Comparison of ENCODE assay signal across 1 mouse cellular context in genomic region chr1:134092852-134093770, GRCm38 (mm10).
TF ChIP-seq lines count a peak whose summit lies in the region.

No protein-coding gene starts in this region.

TF ChIP-seq in CH12.LX, 34 proteins besides CTCF, POLR2A, EP300 and RAD21:
- TF ChIP-seq ELF1 (IDR thresholded peaks at IDR 0.05; ENCODE audit: low read depth, low read length): peak; percentile 37; the same call in 1 of the 2 replicates
- TF ChIP-seq UBTF (IDR thresholded peaks at IDR 0.05; ENCODE audit: low read depth, low read length): no peak
- TF ChIP-seq SMC3 (IDR thresholded peaks at IDR 0.05; ENCODE audit: low read depth, low read length): 0 out of 2 replicates have a peak, but pooled peaks have one; percentile 1
- TF ChIP-seq CHD2 (IDR thresholded peaks at IDR 0.05; ENCODE audit: low read length): peak; percentile 85
- peak; percentile 85 for TF ChIP-seq KAT2A (IDR thresholded peaks at IDR 0.05; ENCODE audit: insufficient replicate concordance, low read length)
- no peak for TF ChIP-seq ZC3H11A (IDR thresholded peaks at IDR 0.05; ENCODE audit: low read depth, low read length)
- TF ChIP-seq MXI1 (IDR thresholded peaks at IDR 0.05; ENCODE audit: low read depth, low read length): peak; percentile 45
- no peak; the same call in 1 of the 2 replicates for TF ChIP-seq RCOR1 (conservative IDR thresholded peaks at IDR 0.05; ENCODE audit: low read depth, low read length)
- TF ChIP-seq MAFK (IDR thresholded peaks at IDR 0.05; ENCODE audit: insufficient replicate concordance, low read length): peak; percentile 61; the same call in 1 of the 2 replicates
- peak; percentile 75 for TF ChIP-seq SIN3A (IDR thresholded peaks at IDR 0.05; ENCODE audit: low read length)
- no peak for TF ChIP-seq E2F4 (IDR thresholded peaks at IDR 0.05; ENCODE audit: insufficient replicate concordance, low read depth, low read length)
- TF ChIP-seq JUN (IDR thresholded peaks at IDR 0.05; ENCODE audit: insufficient read depth, low read depth, low read length): no peak
- no peak; the same call in 1 of the 2 replicates for TF ChIP-seq ZMIZ1 (IDR thresholded peaks at IDR 0.05; ENCODE audit: low read depth, low read length)
- TF ChIP-seq MEF2A (IDR thresholded peaks at IDR 0.05; ENCODE audit: borderline replicate concordance, low read depth, low read length): peak; percentile 74
- 0 out of 2 replicates have a peak, but pooled peaks have one; percentile 11 for TF ChIP-seq NELFE (IDR thresholded peaks at IDR 0.05; ENCODE audit: low read depth, low read length)
- TF ChIP-seq BHLHE40 (IDR thresholded peaks at IDR 0.05; ENCODE audit: low read depth, low read length): peak; percentile 81
- TF ChIP-seq MYC (IDR thresholded peaks at IDR 0.05; ENCODE audit: low read depth, low read length): no peak
- TF ChIP-seq HCFC1 (IDR thresholded peaks at IDR 0.05; ENCODE audit: low read depth, low read length): no peak; the same call in 1 of the 2 replicates
- TF ChIP-seq GABPA (IDR thresholded peaks at IDR 0.05; ENCODE audit: insufficient replicate concordance, low read depth, low read length): no peak
- TF ChIP-seq ETS1 (conservative IDR thresholded peaks at IDR 0.05; ENCODE audit: low read depth, low read length): peak; percentile 92
- TF ChIP-seq USF2 (conservative IDR thresholded peaks at IDR 0.05; ENCODE audit: low read depth, low read length): no peak
- TF ChIP-seq ZNF384 (IDR thresholded peaks at IDR 0.05; ENCODE audit: low read depth, low read length): no peak
- no peak for TF ChIP-seq MAX (IDR thresholded peaks at IDR 0.05; ENCODE audit: low read length)
- TF ChIP-seq USF1 (IDR thresholded peaks at IDR 0.05; ENCODE audit: low read depth, low read length): peak; percentile 17; the same call in 1 of the 2 replicates
- peak; percentile 81 for TF ChIP-seq NRF1 (IDR thresholded peaks at IDR 0.05; ENCODE audit: low read depth, low read length)
- TF ChIP-seq TBP (conservative IDR thresholded peaks at IDR 0.05; ENCODE audit: low read depth, low read length): no peak
- TF ChIP-seq IRF4 (IDR thresholded peaks at IDR 0.05; ENCODE audit: low read depth, low read length): peak; percentile 5; the same call in 1 of the 2 replicates
- TF ChIP-seq POLR2AphosphoS2 (IDR thresholded peaks at IDR 0.05; ENCODE audit: low read depth, low read length): no peak
- TF ChIP-seq ZKSCAN1 (IDR thresholded peaks at IDR 0.05; ENCODE audit: borderline replicate concordance, low read depth, low read length): no peak
- no peak for TF ChIP-seq CHD1 (IDR thresholded peaks at IDR 0.05; ENCODE audit: low read depth, low read length)
- peak; percentile 91; the same call in 1 of the 2 replicates for TF ChIP-seq TCF12 (IDR thresholded peaks at IDR 0.05; ENCODE audit: low read depth, low read length)
- TF ChIP-seq JUND (conservative IDR thresholded peaks at IDR 0.05; ENCODE audit: low read depth, low read length): no peak; the same call in 1 of the 2 replicates
- TF ChIP-seq MAZ (IDR thresholded peaks at IDR 0.05; ENCODE audit: low read depth, low read length): peak; percentile 2; the same call in 1 of the 2 replicates
- TF ChIP-seq PAX5 (IDR thresholded peaks at IDR 0.05; ENCODE audit: low read length): no peak
